Mouse (Mus musculus) neural tube, embryonic 14.5 days (tissue): ENCODE data around the gene Slc25a39. TPM values are rescaled to one million over a fixed set of nuclear protein-coding genes. Genes with fewer than 3 reads are reported as not detected.

Experiments
- ATAC-seq: fragments of 200-750 bp; cut with Nextera tagmentation; 2 replicates; pipeline ENCODE4 v1.8.0; 2017; ENCODE audit warnings: low read depth, mild to moderate bottlenecking, moderate TSS enrichment, moderate library complexity
- H3K27ac ChIP-seq: fragments of 300-500 bp; sonication (generic); 2 replicates; pipeline ENCODE4 v1.5.1; 2014; ENCODE audit warnings: low read depth, mild to moderate bottlenecking, control low read depth, low read length, moderate library complexity, mixed read lengths
- H3K27me3 ChIP-seq: fragments of 300-500 bp; sonication (generic); 2 replicates; pipeline ENCODE4 v1.6.1; 2014; ENCODE audit warnings: low read length; ENCODE audit not compliant: control insufficient read depth, insufficient read depth
- H3K36me3 ChIP-seq: fragments of 300-500 bp; sonication (generic); 2 replicates; pipeline ENCODE4 v1.6.1; 2014; ENCODE audit warnings: low read length, mixed read lengths; ENCODE audit not compliant: control insufficient read depth, insufficient read depth
- H3K4me1 ChIP-seq: fragments of 300-500 bp; sonication (generic); 2 replicates; pipeline ENCODE4 v1.6.1; 2014; ENCODE audit warnings: low read length; ENCODE audit not compliant: control insufficient read depth, insufficient read depth
- H3K4me2 ChIP-seq: fragments of 300-500 bp; sonication (generic); 2 replicates; pipeline ENCODE4 v1.6.1; 2014; ENCODE audit warnings: mild to moderate bottlenecking, low read depth, low read length, control low read depth
- H3K4me3 ChIP-seq: fragments of 300-500 bp; sonication (generic); 2 replicates; pipeline ENCODE4 v1.5.1; 2014; ENCODE audit warnings: low read depth, low read length, control low read depth, mixed read lengths
- H3K9ac ChIP-seq: fragments of 300-500 bp; sonication (generic); replicated peaks from 2 replicates; pipeline ENCODE4 v1.6.1; 2014; ENCODE audit warnings: low read depth, mild to moderate bottlenecking, control low read depth, low read length, mixed read lengths
- H3K9me3 ChIP-seq: fragments of 300-500 bp; sonication (generic); 2 replicates; pipeline ENCODE4 v1.6.1; 2016; ENCODE audit warnings: low read length; ENCODE audit not compliant: control insufficient read depth
- WGBS: fragments of 180-500 bp; shearing (Covaris S2); extraction: QIAGEN DNeasy Blood & Tissue Kit; methylation state at CpG from one replicate; pipeline ENCODE4 v1.1.7; 2014; 5-methylcytosine and 5-hydroxymethylcytosine counted together
- polyA plus RNA-seq: library from polyadenylated mRNA; unstranded; fragments of >200 nt; fragmentation: Nextera tagmentation; extraction: Ambion mirVana; gene quantifications from 2 replicates; pipeline ENCODE4 v1.2.1, GENCODE M21; 2014

Slc25a39 gene
- polyA plus RNA-seq, 1 experiment from 2014 or later, result 141 TPM

DNA sequence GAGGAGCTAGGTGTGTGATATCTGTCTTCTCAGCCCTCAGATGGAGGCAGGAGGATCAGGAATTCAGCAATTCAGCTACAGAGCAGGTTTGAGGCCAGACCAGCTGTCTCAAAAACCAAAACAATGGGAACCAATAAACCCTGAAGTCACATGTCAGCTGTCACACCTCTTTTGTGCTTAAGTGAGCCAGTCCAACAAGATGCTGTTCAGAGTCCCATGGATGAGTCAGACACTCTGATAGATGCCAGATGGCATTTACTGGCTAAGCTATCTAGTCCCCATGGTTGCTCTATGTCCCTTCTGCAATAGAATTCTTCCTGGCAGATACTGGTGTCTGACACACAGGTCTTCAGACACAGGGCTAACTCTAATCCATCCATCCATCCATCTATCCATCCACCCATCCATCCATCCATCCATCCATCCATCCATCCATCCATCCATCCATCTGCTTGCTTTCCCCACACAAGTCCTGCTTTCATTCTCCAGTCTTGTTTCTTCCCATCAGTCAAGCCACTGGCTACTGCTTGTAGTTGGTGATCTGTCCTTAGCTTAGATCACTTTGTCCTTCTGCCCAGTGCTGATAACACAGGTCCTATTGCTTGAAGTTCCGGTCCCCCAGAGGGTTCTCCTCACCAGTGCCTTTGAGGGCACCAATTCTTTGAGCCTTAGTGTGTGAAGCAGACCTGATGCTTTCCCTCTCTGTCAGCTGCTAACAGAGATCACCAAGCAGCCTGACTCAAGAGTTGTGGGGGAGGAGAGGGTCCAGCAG lies 24.2 kb downstream of the Slc25a39 start:
- WGBS, result 97% methylated on average over 1 of the region's 1 CpGs
- no peak for ATAC-seq

DNA sequence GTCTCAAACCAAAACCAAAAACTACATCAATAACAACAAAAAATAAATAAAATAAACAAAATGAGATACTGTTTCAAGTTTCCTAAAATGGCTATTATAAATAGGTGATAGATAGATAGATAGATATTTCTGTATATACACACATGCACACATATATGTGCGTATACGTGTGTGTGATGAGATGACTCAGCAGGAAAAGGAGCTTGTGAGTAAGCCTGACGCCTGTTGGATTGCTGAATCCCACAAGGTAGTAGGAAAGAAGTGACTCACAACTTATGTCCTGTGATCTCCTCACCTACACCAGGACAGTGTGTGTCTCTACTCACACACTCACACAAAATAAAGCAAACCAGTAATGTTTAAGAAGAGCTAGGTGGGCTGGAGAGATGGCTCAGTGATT lies 25.0 kb downstream of the Slc25a39 start:
- no peak for ATAC-seq
- H3K27me3 ChIP-seq, result no peaks in the 10 kb centered on the region
- H3K4me1 ChIP-seq, result no peaks in the 10 kb centered on the region
- no peak overlapping the region for H3K4me3 ChIP-seq
- H3K27ac ChIP-seq, result no peak overlapping the region
- H3K4me2 ChIP-seq, result no peak overlapping the region
- H3K9ac ChIP-seq, result no peak overlapping the region
- H3K36me3 ChIP-seq, result no peaks in the 10 kb centered on the region
- H3K9me3 ChIP-seq, result no peaks in the 10 kb centered on the region
- WGBS, result 89% methylated on average over 3 of the region's 3 CpGs

More for the DNA sequence above, 24.2 kb downstream of the Slc25a39 start:
- no peaks in the 10 kb centered on the region for H3K4me1 ChIP-seq
- H3K4me3 ChIP-seq, result no peak overlapping the region
- no peak overlapping the region for H3K9ac ChIP-seq
- no peaks in the 10 kb centered on the region for H3K9me3 ChIP-seq
- no peaks in the 10 kb centered on the region for H3K27me3 ChIP-seq
- H3K36me3 ChIP-seq, result no peaks in the 10 kb centered on the region
- no peak overlapping the region for H3K4me2 ChIP-seq
- H3K27ac ChIP-seq, result no peak overlapping the region

DNA sequence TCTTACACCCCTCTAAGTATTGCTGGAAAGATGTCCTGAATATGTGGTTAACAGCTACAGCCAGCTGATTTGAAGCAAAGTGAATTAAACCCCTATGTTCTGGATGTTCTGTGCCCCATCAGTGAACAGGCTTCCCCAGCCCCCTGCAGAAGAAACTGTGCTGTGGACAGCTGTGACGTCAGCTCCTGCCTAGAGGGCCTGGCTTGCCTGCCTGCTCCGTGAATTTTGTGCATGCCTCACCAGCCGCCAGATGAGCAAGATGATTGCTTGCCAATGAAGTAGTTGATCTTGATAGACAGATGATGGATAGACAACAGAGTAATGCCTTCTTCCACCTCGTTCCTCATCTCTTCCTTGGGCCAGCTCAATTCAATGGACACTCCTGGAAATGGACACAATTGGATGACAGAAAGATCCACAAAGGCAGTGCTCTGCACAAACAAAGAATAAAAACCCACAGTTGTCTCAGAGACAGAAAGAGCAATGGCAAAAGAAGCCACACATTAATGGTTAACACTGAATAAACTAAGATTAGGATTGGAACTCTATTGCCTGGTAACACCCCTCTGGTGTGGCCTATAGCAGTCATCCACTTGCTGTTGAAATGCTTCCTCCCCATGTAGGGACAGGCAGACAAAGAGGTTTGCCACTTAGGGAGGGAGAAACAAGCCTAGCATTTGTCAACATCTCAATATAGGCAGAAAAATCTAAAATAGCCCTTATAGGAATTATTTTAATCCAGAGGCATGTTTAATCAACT lies 26.2 kb downstream of the Slc25a39 start:
- WGBS, result 35% methylated on average over 4 of the region's 4 CpGs
- no peak for ATAC-seq
- H3K4me1 ChIP-seq, result no peaks in the 10 kb centered on the region

DNA sequence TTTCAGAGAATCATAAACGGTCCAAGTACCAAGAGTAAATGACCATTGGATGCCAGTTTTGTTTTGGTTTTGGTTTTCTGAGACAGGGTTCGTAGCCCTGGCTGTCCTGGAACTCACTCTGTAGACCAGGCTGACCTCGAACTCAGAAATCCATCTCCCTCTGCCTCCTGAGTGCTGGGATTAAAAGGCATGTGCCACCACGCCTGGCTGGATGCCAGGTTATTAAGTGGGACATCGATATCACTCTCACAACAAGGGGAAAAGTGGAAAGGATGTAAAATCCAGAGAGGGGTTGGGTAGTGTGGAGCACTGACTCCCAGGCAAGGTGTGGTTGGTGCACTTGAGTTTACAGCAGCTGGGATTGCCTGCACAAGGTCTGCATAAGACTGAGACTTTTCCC lies 27.7 kb downstream of the Slc25a39 start:
- whole genome bisulfite sequencing, result 77% methylated on average over 5 of the region's 5 CpGs
- Histone ChIP-seq H3K9me3 (no peaks in the 10 kb centered on the region), H3K27me3 (no peaks in the 10 kb centered on the region), H3K36me3 (no peaks in the 10 kb centered on the region), H3K9ac (no peak overlapping the region), H3K4me3 (no peak overlapping the region), H3K4me2 (no peak overlapping the region), H3K27ac (no peak overlapping the region), H3K4me1 (no peaks in the 10 kb centered on the region)
- ATAC-seq, result no peak

More for the DNA sequence above, 26.2 kb downstream of the Slc25a39 start:
- H3K27me3 ChIP-seq, result no peaks in the 10 kb centered on the region
- no peak overlapping the region for H3K27ac ChIP-seq
- H3K36me3 ChIP-seq, result no peaks in the 10 kb centered on the region
- no peaks in the 10 kb centered on the region for H3K9me3 ChIP-seq
- no peak overlapping the region for H3K4me3 ChIP-seq
- no peak overlapping the region for H3K4me2 ChIP-seq
- no peak overlapping the region for H3K9ac ChIP-seq

DNA sequence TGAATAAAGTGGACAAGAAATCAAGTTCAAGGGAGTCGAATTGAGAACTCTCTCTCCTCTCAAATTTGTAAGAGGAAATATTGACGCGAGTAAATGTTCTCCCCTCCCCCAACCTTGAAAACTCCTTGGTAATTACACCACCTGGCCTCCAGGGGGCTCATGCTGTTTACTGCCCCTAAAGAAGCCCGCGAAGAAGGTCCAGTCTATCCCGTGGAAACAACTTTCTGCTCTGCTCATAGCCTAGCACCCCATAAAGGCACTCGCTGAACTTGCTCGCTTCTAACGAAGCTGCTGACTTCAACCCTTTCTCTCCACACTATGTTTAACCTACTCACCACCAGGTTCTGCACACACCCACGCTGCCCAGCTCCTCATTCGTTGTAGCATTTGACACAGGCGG lies 30.6 kb downstream of the Slc25a39 start:
- Histone ChIP-seq H3K4me1 (no peaks in the 10 kb centered on the region), H3K4me3 (no peak overlapping the region), H3K27ac (no peak overlapping the region), H3K4me2 (no peak overlapping the region), H3K36me3 (no peaks in the 10 kb centered on the region), H3K9ac (no peak overlapping the region), H3K27me3 (no peaks in the 10 kb centered on the region), H3K9me3 (no peaks in the 10 kb centered on the region)
- 63% methylated on average over 12 of the region's 12 CpGs for WGBS
- no peak for ATAC-seq

DNA sequence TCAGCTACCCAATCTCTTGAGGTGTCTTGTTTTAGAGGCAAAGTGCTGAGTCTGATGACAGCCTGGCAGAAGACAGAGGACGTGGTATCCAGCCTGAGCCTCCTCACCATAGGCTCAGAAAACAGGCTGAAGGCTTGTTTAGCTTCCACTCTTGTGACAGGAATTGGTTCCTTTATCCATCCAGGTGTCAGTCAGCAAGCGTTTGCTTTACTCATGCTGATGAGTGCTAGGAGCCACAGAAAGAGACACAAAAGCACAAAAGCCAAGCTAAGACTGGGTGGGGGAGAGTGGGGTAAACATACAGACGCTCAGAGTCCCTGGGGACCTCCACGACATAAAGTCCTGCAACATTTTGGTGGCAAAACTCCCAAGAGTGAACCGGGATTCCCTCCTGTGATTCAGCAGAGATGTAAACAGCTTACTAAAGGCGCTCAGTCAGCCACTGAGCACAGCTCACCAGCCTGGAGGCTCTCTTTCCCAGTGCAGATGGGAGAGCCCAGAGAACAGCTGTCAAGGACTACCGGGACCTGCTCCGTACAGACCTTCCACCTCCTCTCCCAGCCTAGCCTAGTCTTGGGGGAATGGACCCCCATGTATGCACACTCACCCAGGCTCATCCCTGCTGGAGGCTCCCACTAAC lies 31.4 kb downstream of the Slc25a39 start:
- ATAC-seq, result no peak
- no peaks in the 10 kb centered on the region for H3K27me3 ChIP-seq
- no peak overlapping the region for H3K4me2 ChIP-seq
- H3K9ac ChIP-seq, result no peak overlapping the region
- 12% methylated on average over 8 of the region's 8 CpGs for WGBS
- no peaks in the 10 kb centered on the region for H3K9me3 ChIP-seq
- H3K36me3 ChIP-seq, result no peaks in the 10 kb centered on the region
- H3K4me3 ChIP-seq, result no peak overlapping the region
- H3K27ac ChIP-seq, result no peak overlapping the region
- no peaks in the 10 kb centered on the region for H3K4me1 ChIP-seq

DNA sequence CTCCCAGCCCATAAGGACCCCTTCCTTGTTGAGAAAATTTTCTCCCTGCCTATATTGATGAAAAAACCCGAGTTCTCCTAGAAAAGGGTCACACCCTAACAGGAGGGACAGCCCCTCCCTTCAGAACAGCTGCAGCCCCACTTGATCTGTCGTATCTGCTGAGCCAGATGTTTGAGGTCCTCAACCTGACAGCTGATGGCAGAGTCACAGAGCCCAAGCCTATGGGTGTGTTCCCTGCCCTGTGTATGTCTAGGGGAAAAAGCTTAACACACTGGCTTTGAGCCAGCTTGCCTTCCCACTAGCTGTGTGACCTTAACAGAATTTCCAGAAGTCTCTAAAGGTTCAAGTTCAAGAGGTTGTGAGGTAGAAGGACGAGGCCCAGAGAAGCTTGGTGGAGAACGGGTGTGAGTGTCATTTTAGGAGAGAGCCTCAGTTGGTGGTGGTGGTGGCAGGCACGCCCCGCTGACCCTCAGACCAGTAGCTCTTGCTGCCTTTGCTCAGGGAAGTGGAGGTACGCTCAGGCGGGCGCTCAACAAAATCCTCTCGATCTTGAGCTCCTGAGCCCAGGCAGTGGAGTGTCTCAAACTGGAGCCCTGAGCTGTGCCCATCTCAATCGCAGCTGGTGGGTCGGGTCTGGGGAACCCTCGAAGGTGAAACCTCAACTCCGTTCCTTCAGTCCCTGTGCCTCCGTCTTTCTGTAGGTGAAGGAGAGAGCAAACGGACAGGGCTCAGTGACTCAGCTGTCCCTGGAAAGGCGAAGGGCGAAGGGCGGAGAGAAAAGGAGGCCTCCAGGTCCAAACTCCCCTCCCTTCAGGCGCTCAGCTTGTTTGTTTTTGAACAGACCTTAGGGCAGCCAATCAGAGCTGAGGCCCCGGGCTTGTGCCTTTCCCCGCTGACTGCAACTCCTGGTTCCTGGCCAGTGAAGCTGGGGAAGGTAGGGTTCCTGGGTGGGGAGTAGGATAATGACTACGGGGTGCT lies 32.3 kb downstream of the Slc25a39 start:
- no peaks in the 10 kb centered on the region for H3K36me3 ChIP-seq
- WGBS, result 6% methylated on average over 23 of the region's 23 CpGs
- no peak for ATAC-seq
- no peak overlapping the region for H3K9ac ChIP-seq
- H3K4me3 ChIP-seq, result no peak overlapping the region
- H3K4me2 ChIP-seq, result peak overlapping the region; percentile 40
- no peaks in the 10 kb centered on the region for H3K27me3 ChIP-seq
- H3K9me3 ChIP-seq, result no peaks in the 10 kb centered on the region
- no peaks in the 10 kb centered on the region for H3K4me1 ChIP-seq
- no peak overlapping the region for H3K27ac ChIP-seq

DNA sequence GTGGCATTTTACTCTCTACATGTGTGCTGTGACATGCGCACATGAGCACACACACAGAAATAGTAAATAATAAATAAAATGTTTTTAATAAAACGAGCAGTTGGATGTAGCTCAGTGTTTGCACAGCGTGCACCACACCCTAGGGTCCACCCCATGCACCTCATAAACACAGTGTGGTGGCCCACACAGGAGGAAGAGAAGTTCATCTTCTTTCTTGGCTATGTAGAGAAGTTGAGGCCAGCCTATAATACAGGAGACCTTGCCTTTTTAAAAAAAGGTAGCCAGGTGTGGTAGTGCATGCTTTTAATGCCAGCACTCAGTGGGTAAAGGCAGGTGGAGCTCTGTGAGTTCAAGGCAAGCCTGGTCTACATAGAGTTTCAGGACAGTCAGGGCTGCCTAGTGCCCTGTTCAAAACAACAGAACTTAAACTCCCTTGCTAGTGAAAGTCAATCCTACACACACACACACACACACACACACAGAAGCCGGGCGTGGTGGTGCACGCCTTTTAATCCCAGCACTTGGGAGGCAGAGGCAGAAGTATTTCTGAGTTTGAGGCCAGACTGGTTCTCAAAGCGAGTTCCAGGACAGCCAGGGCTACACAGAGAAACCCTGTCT lies 33.5 kb downstream of the Slc25a39 start:
- ATAC-seq, result no peak
- WGBS, result 80% methylated on average over 7 of the region's 7 CpGs
- H3K36me3 ChIP-seq, result no peaks in the 10 kb centered on the region
- no peaks in the 10 kb centered on the region for H3K9me3 ChIP-seq
- no peak overlapping the region for H3K9ac ChIP-seq
- H3K4me1 ChIP-seq, result no peaks in the 10 kb centered on the region
- no peak overlapping the region for H3K4me2 ChIP-seq
- H3K27me3 ChIP-seq, result no peaks in the 10 kb centered on the region
- no peak overlapping the region for H3K4me3 ChIP-seq
- no peak overlapping the region for H3K27ac ChIP-seq
